Mouse (Mus musculus): Measurements from ENCODE around the gene Fcrl6. TPM values are rescaled to one million over a fixed set of nuclear protein-coding genes. Genes with fewer than 3 reads are reported as not detected.

The Fcrl6 gene
- polyA plus RNA-seq, 1 experiment, result not detected

GRCm38 (mm10) chr1:172634136-172634535 lies 31.8 kb upstream of the Fcrl6 start:
- Histone ChIP-seq H3K27me3 (ENCODE audit: control insufficient read depth) (no peaks in the 10 kb centered on the region), H3K36me3 (ENCODE audit: control insufficient read depth) (no peaks in the 10 kb centered on the region), H3K9me3 (ENCODE audit: control insufficient read depth, low read length) (no peaks in the 10 kb centered on the region), H3K4me1 (ENCODE audit: control insufficient read depth) (peaks cover 10% of the 10 kb centered on the region), H3K4me3 (replicated peaks) (no peak overlapping the region)
- TF ChIP-seq TAL1 (IDR thresholded peaks at IDR 0.05; ENCODE audit: low read length) (no peak), GATA1 (IDR thresholded peaks at IDR 0.05; ENCODE audit: low read length) (no peak)

- peaks cover 10% of the 10 kb centered on the region for H3K4me1 ChIP-seq (ENCODE audit: control insufficient read depth)
- TF ChIP-seq TAL1 (IDR thresholded peaks at IDR 0.05; ENCODE audit: low read length) (no peak), GATA1 (IDR thresholded peaks at IDR 0.05; ENCODE audit: low read length) (no peak)
- H3K4me3 ChIP-seq (replicated peaks), result peak within 1 kb of the TSS; percentile 72
- H3K27me3 ChIP-seq (ENCODE audit: control insufficient read depth), result no peaks in the 10 kb centered on the region
- no peaks in the 10 kb centered on the region for H3K36me3 ChIP-seq (ENCODE audit: control insufficient read depth)
- H3K9me3 ChIP-seq (ENCODE audit: control insufficient read depth, low read length), result no peaks in the 10 kb centered on the region
Observed at GRCm38 (mm10) chr1:172632451-172633326, 30.3 kb upstream of the Fcrl6 start, which contains the start of gene Dusp23. Gene Dusp23, minus strand, starts transcription at chr1:172632962.

- no peak for TF ChIP-seq TAL1 (IDR thresholded peaks at IDR 0.05; ENCODE audit: low read length)
- TF ChIP-seq GATA1 (IDR thresholded peaks at IDR 0.05; ENCODE audit: low read length), result no peak
- no peaks in the 10 kb centered on the region for H3K27me3 ChIP-seq (ENCODE audit: control insufficient read depth)
- H3K4me1 ChIP-seq (ENCODE audit: control insufficient read depth), result peaks cover 10% of the 10 kb centered on the region
- H3K9me3 ChIP-seq (ENCODE audit: control insufficient read depth, low read length), result no peaks in the 10 kb centered on the region; the same call in 1 of the 2 replicates
- H3K4me3 ChIP-seq (replicated peaks), result no peak overlapping the region
- H3K36me3 ChIP-seq (ENCODE audit: control insufficient read depth), result no peaks in the 10 kb centered on the region
Observed at GRCm38 (mm10) chr1:172631721-172632120, 29.4 kb upstream of the Fcrl6 start.

GRCm38 (mm10) chr1:172629831-172630230 lies 27.5 kb upstream of the Fcrl6 start:
- Histone ChIP-seq H3K36me3 (ENCODE audit: control insufficient read depth) (no peaks in the 10 kb centered on the region), H3K27me3 (ENCODE audit: control insufficient read depth) (no peaks in the 10 kb centered on the region), H3K4me3 (replicated peaks) (no peak overlapping the region), H3K4me1 (ENCODE audit: control insufficient read depth) (peaks cover 10% of the 10 kb centered on the region), H3K9me3 (ENCODE audit: control insufficient read depth, low read length) (peaks cover 4% of the 10 kb centered on the region)
- TF ChIP-seq TAL1 (IDR thresholded peaks at IDR 0.05; ENCODE audit: low read length) (no peak), GATA1 (IDR thresholded peaks at IDR 0.05; ENCODE audit: low read length) (no peak)

GRCm38 (mm10) chr1:172626306-172626705 lies 24.0 kb upstream of the Fcrl6 start:
- Histone ChIP-seq H3K27me3 (ENCODE audit: control insufficient read depth) (no peaks in the 10 kb centered on the region), H3K9me3 (ENCODE audit: control insufficient read depth, low read length) (peaks cover 4% of the 10 kb centered on the region), H3K4me1 (ENCODE audit: control insufficient read depth) (no peaks in the 10 kb centered on the region), H3K36me3 (ENCODE audit: control insufficient read depth) (no peaks in the 10 kb centered on the region), H3K4me3 (replicated peaks) (no peak overlapping the region)
- no peak for TF ChIP-seq TAL1 (IDR thresholded peaks at IDR 0.05; ENCODE audit: low read length)
- no peak for TF ChIP-seq GATA1 (IDR thresholded peaks at IDR 0.05; ENCODE audit: low read length)

GRCm38 (mm10) chr1:172624081-172624480 lies 21.7 kb upstream of the Fcrl6 start:
- H3K9me3 ChIP-seq (ENCODE audit: control insufficient read depth, low read length), result peaks cover 4% of the 10 kb centered on the region
- no peaks in the 10 kb centered on the region for H3K27me3 ChIP-seq (ENCODE audit: control insufficient read depth)
- H3K4me1 ChIP-seq (ENCODE audit: control insufficient read depth), result no peaks in the 10 kb centered on the region
- H3K36me3 ChIP-seq (ENCODE audit: control insufficient read depth), result no peaks in the 10 kb centered on the region
- no peak overlapping the region for H3K4me3 ChIP-seq (replicated peaks)
- TF ChIP-seq GATA1 (IDR thresholded peaks at IDR 0.05; ENCODE audit: low read length) (no peak), TAL1 (IDR thresholded peaks at IDR 0.05; ENCODE audit: low read length) (no peak)

- no peaks in the 10 kb centered on the region for H3K4me1 ChIP-seq (ENCODE audit: control insufficient read depth)
- no peak for TF ChIP-seq GATA1 (IDR thresholded peaks at IDR 0.05; ENCODE audit: low read length)
- TF ChIP-seq TAL1 (IDR thresholded peaks at IDR 0.05; ENCODE audit: low read length), result no peak
- H3K36me3 ChIP-seq (ENCODE audit: control insufficient read depth), result no peaks in the 10 kb centered on the region
Observed at GRCm38 (mm10) chr1:172623599-172623998, 21.2 kb upstream of the Fcrl6 start.

GRCm38 (mm10) chr1:172619235-172619634 lies 16.9 kb upstream of the Fcrl6 start:
- Histone ChIP-seq H3K27me3 (ENCODE audit: control insufficient read depth) (no peaks in the 10 kb centered on the region; the same call in 1 of the 2 replicates), H3K4me3 (replicated peaks) (no peak overlapping the region), H3K4me1 (ENCODE audit: control insufficient read depth) (no peaks in the 10 kb centered on the region), H3K36me3 (ENCODE audit: control insufficient read depth) (no peaks in the 10 kb centered on the region), H3K9me3 (ENCODE audit: control insufficient read depth, low read length) (no peaks in the 10 kb centered on the region)
- no peak for TF ChIP-seq GATA1 (IDR thresholded peaks at IDR 0.05; ENCODE audit: low read length)
- no peak for TF ChIP-seq TAL1 (IDR thresholded peaks at IDR 0.05; ENCODE audit: low read length)

More at GRCm38 (mm10) chr1:172623599-172623998, 21.2 kb upstream of the Fcrl6 start:
- Histone ChIP-seq H3K9me3 (ENCODE audit: control insufficient read depth, low read length) (peaks cover 4% of the 10 kb centered on the region), H3K27me3 (ENCODE audit: control insufficient read depth) (no peaks in the 10 kb centered on the region), H3K4me3 (replicated peaks) (no peak overlapping the region)

- no peaks in the 10 kb centered on the region for H3K9me3 ChIP-seq (ENCODE audit: control insufficient read depth, low read length)
- H3K4me1 ChIP-seq (ENCODE audit: control insufficient read depth), result no peaks in the 10 kb centered on the region
- no peaks in the 10 kb centered on the region for H3K36me3 ChIP-seq (ENCODE audit: control insufficient read depth)
- H3K27me3 ChIP-seq (ENCODE audit: control insufficient read depth), result no peaks in the 10 kb centered on the region; the same call in 1 of the 2 replicates
- H3K4me3 ChIP-seq (replicated peaks), result no peak overlapping the region
- TF ChIP-seq GATA1 (IDR thresholded peaks at IDR 0.05; ENCODE audit: low read length), result no peak
Observed at GRCm38 (mm10) chr1:172618141-172618540, 15.8 kb upstream of the Fcrl6 start.

Measured in erythroblast, embryonic 14.5 days (primary cell).